Mouse (Mus musculus): ENCODE results near the gene Spg7.

DNA sequence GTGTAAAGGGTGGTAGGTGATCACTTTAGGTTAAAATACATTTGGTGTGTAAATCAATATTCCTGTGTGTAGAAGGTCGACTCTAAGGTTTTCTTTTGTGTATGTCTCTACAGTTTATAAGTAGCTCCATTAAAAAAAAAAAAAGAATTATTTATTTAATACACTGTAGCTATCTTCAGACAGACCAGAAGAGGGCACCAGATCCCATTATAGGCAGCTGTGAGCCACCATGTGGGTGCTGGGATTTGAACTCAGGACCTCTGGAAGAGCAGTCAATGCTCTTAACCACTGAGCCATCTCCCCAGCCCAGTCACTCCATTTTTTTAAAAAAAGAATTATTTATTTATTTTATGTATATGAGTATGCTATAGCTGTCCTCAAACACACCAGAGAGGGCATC lies 45.3 kb downstream of the Spg7 start:
- TF ChIP-seq MYOG (IDR thresholded peaks at IDR 0.05; ENCODE audit: control insufficient read depth in 1 of 3, insufficient read depth in 1 of 3, insufficient read length in 2 of 3, low read depth in 2 of 3) = no peak
- TF ChIP-seq USF1 (IDR thresholded peaks at IDR 0.05; ENCODE audit: low read depth) = no peak
- TF ChIP-seq POLR2A (IDR thresholded peaks at IDR 0.05; ENCODE audit: insufficient read length, low read depth) = no peak
- no peak for TF ChIP-seq TCF12 (IDR thresholded peaks at IDR 0.05; ENCODE audit: insufficient read depth, poor library complexity, severe bottlenecking)

All from myocyte (in vitro differentiated cells).